Mouse (Mus musculus) kidney, adult 2 months (tissue): Measurements from ENCODE around the gene Ufc1. TPM values are rescaled to one million over a fixed set of nuclear protein-coding genes. Genes with fewer than 3 reads are reported as not detected.

ENCODE experiments used
- DNase-seq: peaks from one replicate; pipeline ENCODE4 v3.0.0; 2021
- H3K27ac ChIP-seq: fragments of 200-500 bp; 2 replicates; pipeline ENCODE4 v1.5.1; 2012; ENCODE audit warnings: low read depth, low read length, control low read depth, inconsistent platforms; ENCODE audit not compliant: insufficient read depth
- H3K27me3 ChIP-seq: fragments of 200-500 bp; replicated peaks from 2 replicates; pipeline ENCODE4 v1.6.1; 2012; ENCODE audit warnings: mild to moderate bottlenecking, moderate library complexity, low read length, inconsistent platforms; ENCODE audit not compliant: control insufficient read depth, insufficient read depth
- H3K36me3 ChIP-seq: fragments of 200-500 bp; 2 replicates; pipeline ENCODE4 v1.6.1; 2012; ENCODE audit warnings: mild to moderate bottlenecking, moderate library complexity, low read length, inconsistent platforms; ENCODE audit not compliant: control insufficient read depth, insufficient read depth
- H3K4me1 ChIP-seq: fragments of 200-500 bp; 2 replicates; pipeline ENCODE4 v1.6.1; 2011; ENCODE audit warnings: low read length; ENCODE audit not compliant: control insufficient read depth, insufficient read depth
- H3K4me3 ChIP-seq: fragments of 200-500 bp; 2 replicates; pipeline ENCODE4 v1.5.1; 2011; ENCODE audit warnings: mild to moderate bottlenecking, low read depth, low read length, control low read depth; ENCODE audit not compliant: insufficient read depth
- CTCF ChIP-seq: fragments of 200-500 bp; conservative IDR thresholded peaks from 2 replicates; pipeline ENCODE4 v1.5.1; 2011; ENCODE audit warnings: low read depth, mild to moderate bottlenecking, control low read depth, low read length, moderate library complexity, mixed read lengths; ENCODE audit not compliant: insufficient read depth, insufficient read length
- POLR2A ChIP-seq: fragments of 200-500 bp; IDR thresholded peaks from one replicate; pipeline ENCODE4 v1.6.1; 2011; ENCODE audit warnings: low read depth, low read length, control low read depth
- WGBS: fragments of 180-500 bp; shearing (Covaris S2); methylation state at CpG from one replicate; pipeline ENCODE4 v1.1.7; 2018; 5-methylcytosine and 5-hydroxymethylcytosine counted together
- polyA plus RNA-seq: library from polyadenylated mRNA; depleted of rRNA; stranded (reverse); fragments of >200 nt; gene quantifications from 2 replicates; pipeline ENCODE4 v1.2.3, GENCODE M21; 2012

Ufc1 gene
- polyA plus RNA-seq, 1 experiment = 59.5 TPM

DNA sequence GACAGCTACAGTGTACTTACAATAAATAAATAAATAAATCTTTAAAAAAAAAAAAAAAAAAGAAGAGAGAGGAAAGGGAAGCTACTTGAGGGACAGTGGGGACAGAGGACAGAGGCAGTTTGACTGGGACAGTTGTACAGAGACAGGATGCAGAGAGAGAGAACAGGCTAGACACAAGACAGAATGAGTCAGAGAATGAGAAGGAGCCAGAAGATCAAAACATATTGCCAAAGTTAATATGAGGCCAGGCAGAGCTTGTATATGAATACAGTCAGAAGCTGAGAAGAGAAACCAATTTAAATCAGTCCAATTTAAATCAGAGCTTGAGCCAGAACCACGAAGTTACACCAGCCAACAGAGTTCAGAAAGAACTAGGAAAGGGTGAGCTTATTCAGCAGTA is 26.5 kb downstream of the Ufc1 start:
- TF ChIP-seq CTCF (no peak), POLR2A (no peak)
- no peak overlapping the region for H3K4me3 ChIP-seq
- DNase-seq = no peak
- H3K27me3 ChIP-seq = no peaks in the 10 kb centered on the region
- peaks cover 13% of the 10 kb centered on the region; the same call in 1 of the 2 replicates for H3K4me1 ChIP-seq
- no peak overlapping the region for H3K27ac ChIP-seq
- H3K36me3 ChIP-seq = no peaks in the 10 kb centered on the region
- WGBS = 69% methylated on average over 1 of the region's 1 CpGs

DNA sequence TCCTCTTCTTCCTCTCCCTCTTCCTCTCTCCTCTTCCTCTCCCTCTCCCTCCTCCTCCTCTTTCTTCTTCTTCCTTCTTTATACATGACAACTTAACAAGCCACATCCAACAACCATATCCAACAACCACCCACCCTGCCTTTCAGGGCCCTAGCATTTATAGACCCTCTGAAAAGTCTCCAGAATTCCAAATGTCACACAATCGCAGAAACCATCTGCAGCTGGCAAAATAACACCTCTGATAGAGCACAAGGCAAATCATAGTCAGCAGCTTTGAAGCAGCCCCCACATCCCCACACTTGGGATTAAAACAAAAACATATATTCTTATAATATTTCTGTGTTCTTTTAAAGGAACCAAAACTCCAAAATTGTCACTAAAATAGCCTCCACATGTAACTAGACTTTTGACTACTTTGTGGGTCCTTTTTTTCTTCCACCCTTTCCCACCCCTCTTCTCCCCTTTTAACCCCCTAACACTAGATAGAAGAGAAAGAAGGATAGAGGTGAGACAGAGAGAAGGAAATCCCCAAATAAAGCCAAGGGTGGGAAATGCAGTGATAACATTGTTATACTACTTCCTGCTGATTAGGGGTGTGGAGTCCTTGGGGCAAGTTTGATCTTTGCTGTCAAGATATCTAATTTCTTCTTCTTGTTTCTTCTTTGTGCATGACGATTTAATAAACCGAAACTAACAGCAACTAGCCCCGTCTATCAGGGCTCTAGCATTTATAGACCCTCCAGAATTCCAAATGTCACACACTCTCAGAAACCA is 28.7 kb downstream of the Ufc1 start:
- no peak overlapping the region for H3K4me3 ChIP-seq
- H3K4me1 ChIP-seq = peaks cover 7% of the 10 kb centered on the region; the same call in 1 of the 2 replicates
- no peaks in the 10 kb centered on the region for H3K36me3 ChIP-seq
- no peak for TF ChIP-seq CTCF
- no peak for TF ChIP-seq POLR2A
- no peaks in the 10 kb centered on the region for H3K27me3 ChIP-seq
- DNase-seq = no peak
- WGBS = 48% methylated on average over 4 of the region's 4 CpGs
- H3K27ac ChIP-seq = no peak overlapping the region

DNA sequence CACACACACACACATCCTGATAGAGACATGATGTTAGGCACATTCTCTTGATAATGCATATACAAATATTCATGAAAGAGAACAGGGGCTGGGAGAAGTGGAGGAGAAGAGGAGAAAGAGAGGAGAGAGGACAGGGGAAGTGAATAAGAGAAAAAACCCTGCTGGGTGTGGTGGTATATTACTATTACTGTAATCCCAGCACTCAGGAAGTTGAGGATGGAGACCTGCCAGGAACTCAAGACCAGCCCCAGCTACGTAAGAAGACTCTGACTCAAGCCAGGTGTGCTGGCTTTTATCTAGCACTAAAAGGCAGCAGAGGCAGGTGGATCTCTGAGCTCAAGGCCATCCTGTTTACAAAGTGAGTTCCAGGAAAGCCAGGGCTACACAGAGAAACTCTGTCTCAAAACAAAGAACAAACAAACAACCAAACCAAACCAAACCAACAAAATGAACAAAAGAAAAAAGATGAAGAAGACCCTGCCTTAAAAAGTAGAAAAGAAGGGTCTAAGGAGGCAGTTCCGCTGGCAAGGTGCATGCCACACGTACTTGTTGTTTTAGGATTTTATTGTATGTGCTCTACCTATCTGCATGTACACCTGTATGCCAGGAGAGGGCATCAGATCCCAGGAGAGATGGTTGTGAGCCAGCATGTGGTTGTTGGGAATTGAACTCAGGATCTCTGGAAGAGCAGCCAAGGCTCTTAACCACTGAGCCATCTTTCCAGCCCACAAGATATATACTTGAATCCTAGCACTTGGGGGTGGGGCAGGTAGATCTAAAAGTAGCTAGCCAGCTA is 31.0 kb downstream of the Ufc1 start:
- Histone ChIP-seq H3K27ac (peak overlapping the region; percentile 52; the same call in 1 of the 2 replicates), H3K36me3 (no peaks in the 10 kb centered on the region), H3K4me3 (no peak overlapping the region), H3K27me3 (no peaks in the 10 kb centered on the region), H3K4me1 (no peaks in the 10 kb centered on the region; the same call in 1 of the 2 replicates)
- 82% methylated on average over 3 of the region's 3 CpGs for WGBS
- no peak for DNase-seq
- TF ChIP-seq CTCF (peak; percentile 34), POLR2A (no peak)

- 0% methylated on average over 2 of the region's 2 CpGs for WGBS
- DNase-seq = peak; percentile 73
- no peaks in the 10 kb centered on the region; the same call in 1 of the 2 replicates for H3K4me1 ChIP-seq
- H3K4me3 ChIP-seq = no peak overlapping the region
- no peaks in the 10 kb centered on the region for H3K36me3 ChIP-seq
- TF ChIP-seq POLR2A = no peak
- no peak for TF ChIP-seq CTCF
- peak overlapping the region; percentile 8; the same call in 1 of the 2 replicates for H3K27ac ChIP-seq
- no peaks in the 10 kb centered on the region for H3K27me3 ChIP-seq
Measured at GRCm38 (mm10) chr1:171263185-171263611, 31.6 kb downstream of the Ufc1 start.

DNA sequence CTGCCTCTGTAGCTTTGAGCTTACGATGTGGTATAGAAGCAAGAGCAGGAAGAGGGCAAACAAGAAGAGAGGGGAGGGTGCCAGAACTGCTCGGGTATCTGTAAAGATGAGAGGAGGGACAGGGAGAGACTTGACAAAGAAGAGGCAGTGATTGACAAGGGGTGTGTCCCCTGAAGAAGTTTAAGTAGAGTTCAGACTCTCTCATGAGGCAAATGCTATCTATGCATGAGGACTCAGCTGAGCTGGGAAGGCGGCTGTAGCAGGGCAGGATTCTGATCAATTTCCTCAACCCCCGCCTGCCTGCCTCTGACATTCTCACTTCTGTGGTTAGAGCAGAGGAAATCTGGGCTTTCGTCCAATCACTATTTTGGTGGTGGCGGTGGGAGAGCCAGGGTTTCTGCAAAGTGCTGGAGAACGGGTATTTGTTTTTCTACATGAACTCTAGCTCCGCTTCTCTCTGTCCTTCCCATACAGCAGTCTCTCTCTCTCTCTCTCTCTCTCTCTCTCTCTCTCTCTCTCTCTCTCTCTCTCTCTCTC is 32.2 kb downstream of the Ufc1 start:
- TF ChIP-seq POLR2A (no peak), CTCF (no peak)
- no peaks in the 10 kb centered on the region; the same call in 1 of the 2 replicates for H3K4me1 ChIP-seq
- peak; percentile 86 for DNase-seq
- no peaks in the 10 kb centered on the region for H3K27me3 ChIP-seq
- H3K4me3 ChIP-seq = no peak overlapping the region
- 5% methylated on average over 8 of the region's 8 CpGs for WGBS
- peak overlapping the region; percentile 85 for H3K27ac ChIP-seq
- no peaks in the 10 kb centered on the region for H3K36me3 ChIP-seq

DNA sequence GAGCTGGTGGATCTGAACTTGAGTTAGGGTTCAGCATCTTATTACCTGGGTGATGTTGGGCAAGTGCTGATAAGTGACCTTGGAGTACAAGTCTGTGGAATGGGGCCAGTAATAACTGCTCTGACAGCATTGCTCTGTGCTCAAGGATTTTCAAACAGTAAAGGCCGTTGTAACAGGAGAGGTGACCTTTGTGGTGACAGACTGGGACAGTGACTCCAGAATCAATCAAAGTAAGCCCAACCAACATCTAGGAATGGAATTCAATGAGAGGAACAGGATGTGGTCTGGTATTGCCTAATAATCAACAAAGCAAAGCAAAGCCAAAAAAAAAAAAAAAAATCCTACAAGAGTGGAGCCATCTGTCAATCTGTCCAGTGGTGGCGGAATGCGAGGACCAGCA is 34.5 kb downstream of the Ufc1 start:
- no peak overlapping the region for H3K4me3 ChIP-seq
- 60% methylated on average over 3 of the region's 3 CpGs for WGBS
- H3K27me3 ChIP-seq = no peaks in the 10 kb centered on the region
- peak; percentile 40 for DNase-seq
- no peak for TF ChIP-seq CTCF
- no peak for TF ChIP-seq POLR2A
- H3K27ac ChIP-seq = no peak overlapping the region
- no peaks in the 10 kb centered on the region for H3K36me3 ChIP-seq
- no peaks in the 10 kb centered on the region; the same call in 1 of the 2 replicates for H3K4me1 ChIP-seq
